Mouse (Mus musculus) heart, postnatal 4 days (tissue): ENCODE measurements at regions not wholly inside any gene's neighbourhood (a gene's known extent, or its start where the extent isn't known, plus 50 kb on each side); places are given as distances from the start of the nearest gene placed in this dataset.
"Not testable (repeated sequence)": the region's sequence is repeated elsewhere in the genome, so short reads cannot be mapped to it uniquely, and the experiment has no call there.

Experiments
- DNase-seq: peaks from one replicate; pipeline ENCODE4 v3.0.0; 2021

DNA sequence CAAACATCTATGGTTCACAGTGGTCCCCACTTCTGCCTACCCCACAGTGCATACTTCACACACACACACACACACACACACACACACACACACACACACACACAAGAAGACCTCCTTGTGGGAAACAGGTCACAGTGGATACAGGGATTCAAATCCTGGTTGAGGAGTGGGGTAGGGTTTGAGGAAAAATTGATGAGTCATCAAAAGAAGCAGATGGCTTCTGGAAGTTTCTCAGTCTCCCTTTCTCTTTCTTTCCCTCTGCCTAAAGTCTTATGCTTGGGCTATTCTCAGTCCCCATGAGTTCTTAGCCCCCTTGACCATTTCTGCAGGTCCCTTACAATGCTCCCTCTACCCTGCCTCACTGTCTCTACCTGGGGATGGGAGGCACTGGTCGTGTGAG lies 56.4 kb downstream of the Rassf10 start:
- DNase-seq = no peak

DNA sequence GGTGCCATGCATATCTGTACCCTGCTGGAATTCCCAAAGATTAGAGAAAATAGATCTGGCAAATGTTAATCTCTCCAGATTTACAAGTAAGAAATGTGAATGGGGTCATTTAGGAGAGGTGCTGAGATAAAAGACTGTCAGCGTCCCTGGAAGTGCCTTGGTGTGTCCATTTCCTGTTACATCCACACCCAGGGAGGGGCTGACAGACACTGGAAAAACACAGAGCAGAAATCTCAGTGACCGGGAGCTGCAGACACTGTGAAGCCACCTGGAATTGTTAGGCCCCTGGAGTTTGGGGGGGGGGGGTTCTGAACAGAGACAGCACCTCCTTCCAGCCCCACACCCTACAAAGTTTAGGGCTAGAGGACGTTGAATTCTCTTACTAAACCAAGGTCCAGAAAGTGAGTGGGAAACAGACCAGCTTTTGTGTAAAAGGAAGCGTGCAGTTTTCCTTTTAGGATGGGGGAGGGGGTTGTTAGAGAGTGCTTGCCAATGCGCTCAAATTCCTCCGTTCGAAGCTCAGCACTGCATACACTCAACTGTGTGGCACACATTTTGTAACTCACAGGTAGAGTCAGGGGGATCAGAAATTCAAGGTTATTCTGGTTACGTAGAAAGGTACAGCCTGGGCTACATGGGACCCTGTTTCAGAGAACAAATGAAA lies 63.5 kb downstream of the Rassf10 start:
- no peak for DNase-seq

DNA sequence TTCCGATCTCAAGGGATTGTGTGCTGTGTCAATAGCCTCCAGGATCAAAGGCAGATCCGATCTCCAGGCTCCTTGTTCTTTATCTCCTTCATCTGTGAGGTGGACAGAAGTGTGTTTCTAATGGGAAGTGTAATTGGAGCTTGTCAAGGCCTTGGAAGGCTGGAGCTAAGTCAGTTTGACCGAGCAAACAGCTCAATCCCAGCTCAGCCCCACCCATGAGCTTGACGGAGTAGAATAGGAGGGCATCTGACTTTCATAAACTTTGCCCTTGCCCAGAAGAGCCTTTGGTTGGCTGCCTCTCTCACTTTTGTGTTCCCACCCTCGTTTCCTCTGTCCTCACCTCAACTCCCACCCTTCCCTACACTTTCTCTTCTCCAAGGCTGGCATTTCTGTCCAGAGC lies 67.7 kb downstream of the Rassf10 start:
- no peak for DNase-seq

DNA sequence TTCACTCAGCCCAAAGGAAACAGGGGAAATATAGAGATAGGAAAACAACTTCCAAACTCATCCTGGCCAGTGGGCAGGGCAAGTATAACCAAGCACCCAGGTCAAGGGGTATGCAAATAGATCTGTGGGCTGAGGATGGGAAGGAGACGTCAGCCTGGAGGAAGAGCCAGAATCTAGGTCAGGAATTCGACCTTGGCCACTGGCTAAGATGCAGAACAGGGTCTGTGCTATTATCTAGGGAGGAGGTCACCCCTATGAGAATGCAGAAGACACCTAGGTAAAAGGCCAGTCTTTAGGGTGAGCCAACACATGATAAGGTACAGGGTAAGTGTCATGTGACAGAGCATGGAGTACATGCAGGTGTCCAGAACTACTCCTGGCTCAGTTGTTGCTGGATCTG lies 68.8 kb downstream of the Rassf10 start:
- DNase-seq = no peak

DNA sequence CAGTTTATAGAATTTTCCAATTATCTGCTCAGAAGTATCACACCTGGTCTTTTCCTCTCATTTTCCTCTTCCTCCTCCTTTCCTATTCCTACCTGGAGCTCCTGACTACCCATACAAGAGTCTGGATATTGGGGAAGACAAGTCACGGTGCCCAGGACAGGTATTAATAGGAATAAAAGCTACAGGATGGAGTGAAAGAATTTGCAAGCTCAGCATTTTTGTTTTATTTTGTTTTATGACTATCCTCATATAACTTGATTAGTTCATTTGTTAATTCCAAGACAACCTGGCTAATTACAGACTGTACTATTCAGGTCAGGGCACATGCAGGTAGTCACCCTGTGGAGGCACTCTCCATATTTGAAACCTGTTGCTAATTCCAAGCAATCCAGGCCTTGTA lies 72.0 kb downstream of the Rassf10 start:
- DNase-seq = no peak

DNA sequence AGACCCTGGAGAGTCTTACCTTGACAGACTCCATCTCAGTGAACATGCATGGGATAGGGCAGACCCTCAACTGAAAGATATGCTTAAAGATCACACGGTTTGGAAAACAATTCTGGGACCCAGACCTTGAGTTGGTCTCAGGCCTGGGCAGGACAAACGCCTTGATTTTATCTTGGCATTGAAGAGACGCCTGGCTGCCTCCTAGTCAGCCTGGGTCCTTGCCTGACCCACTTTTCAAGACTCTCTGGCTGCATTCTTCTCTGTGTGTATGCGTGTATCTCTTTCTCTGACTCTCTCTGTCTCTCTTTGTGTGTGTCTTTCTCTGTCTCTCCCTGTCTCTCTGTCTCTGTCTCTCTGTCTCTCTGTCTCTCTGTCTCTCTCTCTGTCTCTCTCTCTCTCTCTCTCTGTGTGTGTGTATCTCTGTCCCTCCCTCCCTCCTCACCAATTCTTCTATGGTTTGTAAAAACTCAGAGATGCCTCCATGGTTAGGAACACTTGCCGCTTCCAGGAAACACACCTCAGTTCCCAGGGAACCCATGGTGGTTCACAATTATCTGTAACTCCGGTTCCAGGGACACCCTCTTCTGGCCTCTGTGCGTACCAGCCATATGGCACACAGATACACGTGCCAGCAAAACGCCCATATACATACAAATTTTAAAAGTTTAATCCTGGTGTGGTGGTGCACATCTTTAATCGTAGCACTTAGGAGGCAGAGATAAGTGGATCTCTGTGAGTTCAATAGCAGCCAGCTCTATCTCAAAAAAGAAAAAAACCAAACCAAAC lies 72.7 kb downstream of the Rassf10 start:
- no peak for DNase-seq

GRCm38 (mm10) chr7:113027125-113027801 lies 73.5 kb downstream of the Rassf10 start:
- DNase-seq = no peak

GRCm38 (mm10) chr7:113030053-113030752 lies 76.4 kb downstream of the Rassf10 start:
- DNase-seq = no peak

DNA sequence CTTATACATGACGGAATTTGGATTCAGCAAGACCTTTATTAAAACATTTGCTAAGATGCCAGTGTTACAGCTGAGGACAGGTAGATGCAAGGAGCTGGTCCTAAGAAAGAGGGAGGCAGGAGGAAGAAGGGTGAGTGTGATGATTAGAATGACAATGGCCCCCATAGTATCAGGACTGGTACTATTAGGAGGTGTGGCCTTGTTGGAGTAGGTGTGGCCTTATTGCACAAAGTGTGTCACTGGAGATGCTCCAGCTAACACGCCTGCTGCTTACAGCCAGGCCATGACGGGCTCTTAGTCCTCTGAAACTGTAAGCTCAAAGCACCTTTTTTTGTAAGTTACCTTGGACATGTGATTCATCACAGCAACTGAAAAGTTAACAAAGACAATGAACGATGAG lies 82.0 kb downstream of the Rassf10 start:
- DNase-seq = no peak

GRCm38 (mm10) chr7:113037825-113038613 lies 84.3 kb downstream of the Rassf10 start:
- DNase-seq = no peak

DNA sequence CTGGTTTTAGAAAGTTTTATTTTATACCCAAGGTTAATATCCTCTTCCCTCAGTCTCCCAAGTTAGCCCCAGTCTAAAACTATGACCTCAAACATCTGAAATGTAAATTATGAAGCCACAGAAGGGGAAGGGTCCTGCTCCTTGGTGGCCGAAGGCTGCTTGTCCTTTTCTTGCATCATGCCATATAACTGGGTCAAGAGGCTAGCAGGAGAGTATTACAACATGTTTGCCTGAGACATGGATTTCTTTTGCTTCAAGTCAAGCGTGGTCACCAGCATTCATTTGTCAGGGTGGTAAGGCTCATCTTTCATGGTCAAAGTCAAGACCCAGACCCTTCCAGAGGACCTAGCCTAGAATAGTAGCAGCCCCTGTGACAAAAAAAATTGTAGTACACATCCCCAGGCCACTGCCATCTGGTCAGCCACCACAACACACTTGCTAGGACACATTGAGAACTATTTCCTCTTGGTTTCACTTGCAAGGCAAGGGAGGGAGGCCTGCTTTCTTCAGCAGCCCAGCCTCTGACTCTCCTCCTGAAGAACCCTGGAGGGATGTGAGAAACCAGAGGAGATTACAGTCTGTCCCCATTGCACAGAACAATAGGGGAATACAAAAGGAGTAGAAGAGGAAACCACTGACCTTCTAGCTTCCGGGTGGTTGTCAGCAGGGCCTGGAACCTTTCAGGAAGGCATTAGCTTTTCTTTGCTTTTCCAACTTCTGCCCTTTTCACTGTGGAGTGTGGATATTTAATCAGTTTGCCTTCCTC lies 85.3 kb downstream of the Rassf10 start:
- DNase-seq = no peak

- not testable (repeated sequence) for DNase-seq
These were observed 91.9 kb downstream of the Rassf10 start for GRCm38 (mm10) chr7:113045613-113046159.

DNA sequence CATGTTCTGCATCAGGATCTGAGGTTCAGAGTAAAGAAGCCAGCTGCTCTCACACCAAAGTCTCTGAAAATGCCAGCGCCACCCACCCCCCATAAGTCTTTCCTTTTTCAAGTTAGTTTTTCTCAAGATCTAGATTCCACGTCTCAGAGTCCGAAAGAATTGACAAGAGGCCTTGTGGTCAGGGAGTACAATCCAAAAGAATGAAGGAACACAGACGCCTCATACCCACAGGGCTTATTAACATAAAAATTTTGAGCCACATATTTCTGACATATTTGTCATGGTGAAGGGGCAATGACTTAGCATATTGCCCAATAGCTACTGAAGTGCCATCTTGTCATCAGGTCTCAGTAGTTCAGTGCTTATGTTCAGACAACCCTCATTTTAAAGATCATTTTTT lies 92.6 kb downstream of the Rassf10 start:
- no peak for DNase-seq

DNA sequence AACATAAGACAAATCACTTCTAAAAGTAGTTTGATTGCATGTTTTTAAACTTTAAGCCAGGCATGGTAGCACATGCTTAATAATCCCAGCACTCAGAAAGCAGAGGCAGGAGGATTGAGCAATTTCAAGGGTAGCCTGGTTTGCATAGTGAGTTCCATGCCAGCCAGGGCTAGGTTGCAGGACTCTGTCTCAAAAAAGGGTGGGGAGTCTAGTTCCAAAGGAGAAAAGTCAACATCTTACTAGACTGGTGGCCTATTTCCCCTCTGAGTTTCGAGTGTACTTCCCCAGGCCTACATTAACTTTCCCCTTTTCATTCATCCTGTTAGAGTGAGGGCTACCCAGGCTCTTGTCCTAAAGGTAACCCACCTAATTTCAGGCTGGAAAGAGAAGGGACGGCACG lies 93.8 kb downstream of the Rassf10 start:
- DNase-seq = no peak

DNA sequence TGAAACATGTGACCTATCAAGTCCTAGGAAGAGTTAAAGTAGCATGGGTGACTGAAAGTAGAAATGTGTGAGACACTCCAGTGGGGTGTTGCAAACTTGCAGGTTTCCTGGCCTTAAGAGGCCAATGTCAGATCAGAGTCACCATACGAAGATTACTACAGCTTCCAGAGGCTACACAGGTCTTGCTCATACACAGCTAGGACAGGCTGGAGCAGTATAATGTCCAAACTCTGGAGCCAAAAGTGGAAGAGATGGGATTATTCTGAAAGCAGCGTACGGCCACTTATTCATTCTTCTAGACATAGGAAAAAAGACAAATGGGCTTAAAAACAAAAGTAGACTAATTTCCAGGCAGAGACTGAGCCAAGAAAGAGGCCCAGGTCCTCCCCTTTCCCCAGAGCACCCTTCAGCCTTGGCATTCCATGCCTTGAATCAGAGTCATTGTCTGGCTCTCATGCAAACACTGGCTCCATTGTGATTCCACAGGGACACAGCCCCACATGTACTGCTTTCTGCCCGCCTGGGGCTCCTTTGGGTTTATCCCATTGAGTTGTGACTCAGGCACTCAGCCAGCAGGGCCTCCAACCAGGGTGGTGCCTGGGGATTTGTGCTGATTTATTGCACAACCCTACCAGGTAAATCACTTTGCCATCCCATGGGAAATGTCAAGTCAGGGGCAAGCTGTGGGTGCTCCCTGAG lies 94.5 kb downstream of the Rassf10 start:
- DNase-seq = peak; percentile 24

DNA sequence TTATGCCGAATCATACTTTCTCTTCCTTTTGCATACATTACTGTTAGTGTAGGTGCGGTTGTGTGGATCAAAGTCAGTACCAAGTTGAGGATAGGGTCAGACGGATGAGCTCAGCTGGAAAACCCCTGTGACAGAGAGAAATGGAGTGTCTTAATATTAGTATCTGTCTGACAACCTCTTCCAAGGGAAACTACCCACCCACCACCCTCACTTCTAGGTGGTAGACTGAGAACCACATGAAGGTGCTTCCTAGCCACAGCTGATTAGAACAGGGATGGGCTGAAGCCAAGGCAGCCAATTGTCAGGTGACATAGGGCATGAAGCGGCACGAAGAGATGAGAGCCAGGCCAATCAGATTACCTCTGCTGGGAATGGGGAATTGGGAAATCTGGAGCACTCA lies 95.7 kb downstream of the Rassf10 start:
- DNase-seq = no peak

DNA sequence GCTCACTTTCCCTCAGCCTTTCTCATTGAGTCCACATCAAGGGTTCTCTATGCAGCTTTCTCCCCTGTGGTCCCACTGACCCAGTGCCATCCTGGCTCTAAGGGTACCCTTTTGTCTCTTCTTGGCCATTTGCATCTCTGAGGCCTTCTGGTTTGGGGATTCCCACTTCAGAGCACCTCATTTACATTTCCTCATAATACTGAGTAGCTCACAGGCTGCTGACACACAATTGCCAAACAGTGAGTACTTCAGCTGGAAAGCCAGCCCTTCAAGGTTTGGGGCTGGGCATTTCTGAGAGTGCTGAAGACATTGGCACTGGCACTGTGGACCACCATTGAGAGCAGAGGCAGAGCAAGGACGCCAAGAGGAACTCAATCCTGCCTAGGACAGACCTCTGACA lies 99.2 kb downstream of the Rassf10 start:
- DNase-seq = no peak

DNA sequence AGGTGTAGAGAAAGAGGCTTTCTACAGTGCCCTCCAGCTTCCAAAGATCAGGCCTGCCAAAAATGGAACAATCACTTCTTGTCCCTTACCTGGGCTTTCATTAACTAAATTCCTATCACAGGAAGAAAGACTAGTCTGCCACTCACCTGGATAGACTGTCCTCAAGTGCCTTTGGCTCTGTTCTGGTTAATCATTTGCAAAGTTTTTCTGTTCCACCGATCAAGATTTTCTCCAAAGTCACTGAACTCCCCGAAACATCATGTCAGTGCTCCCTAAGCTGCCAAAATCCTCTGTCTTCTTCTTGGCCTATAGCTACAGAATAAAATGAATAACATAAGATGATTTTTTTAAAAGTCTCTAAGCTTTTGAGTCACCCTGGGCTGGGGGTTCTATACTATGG lies 102.7 kb downstream of the Rassf10 start:
- DNase-seq = no peak

DNA sequence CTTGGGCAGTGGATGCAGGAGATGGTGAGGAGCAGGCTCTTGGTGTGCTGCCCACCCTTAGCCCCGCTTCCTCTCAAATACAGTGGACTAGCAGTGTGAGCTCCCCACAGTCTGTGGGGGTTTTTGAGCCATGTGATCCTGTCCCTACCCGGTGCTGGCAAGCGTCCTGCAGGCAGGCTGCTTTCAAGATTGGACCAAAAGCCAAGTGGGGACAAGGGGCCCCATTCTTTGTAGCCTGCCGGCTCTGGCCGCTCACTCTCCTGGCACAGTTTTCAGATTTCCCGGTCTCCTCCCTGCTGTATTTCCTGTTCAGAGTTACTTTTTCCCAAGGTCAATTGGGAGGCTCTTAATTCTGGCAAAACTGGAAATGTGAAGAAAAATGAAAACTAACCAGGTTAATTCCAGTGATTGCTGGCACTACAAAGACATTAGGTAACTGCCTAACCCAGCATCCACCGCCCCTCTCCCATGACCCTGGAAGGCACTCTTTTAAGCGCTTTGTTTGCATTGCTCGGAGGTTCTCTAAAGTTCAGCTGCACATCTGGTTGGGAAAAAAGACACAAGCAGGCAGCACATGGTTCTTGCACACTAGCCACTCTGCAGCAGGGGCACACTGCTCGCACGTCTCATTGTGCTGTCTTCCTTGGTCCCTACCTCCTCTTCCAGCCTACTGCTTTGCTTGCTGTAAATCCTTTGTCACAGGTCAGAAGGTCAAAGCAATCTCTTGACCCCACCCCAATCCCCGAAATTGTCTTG lies 105.6 kb downstream of the Rassf10 start:
- DNase-seq = peak; percentile 75

GRCm38 (mm10) chr7:113059967-113060284 lies 106.2 kb downstream of the Rassf10 start:
- DNase-seq = no peak
